Mouse (Mus musculus): ENCODE measurements at regions not wholly inside any gene's neighbourhood (a gene's known extent, or its start where the extent isn't known, plus 50 kb on each side); places are given as distances from the start of the nearest gene placed in this dataset.

GRCm38 (mm10) chr16:37459533-37459890 lies 74.8 kb upstream of the Stxbp5l start:
- no peak for DNase-seq

GRCm38 (mm10) chr16:37458592-37459532 lies 74.1 kb upstream of the Stxbp5l start:
- peak; percentile 82 for DNase-seq

- DNase-seq = no peak
Observed at GRCm38 (mm10) chr16:37455971-37456370, 71.2 kb upstream of the Stxbp5l start.

GRCm38 (mm10) chr16:37449846-37450245 lies 65.1 kb upstream of the Stxbp5l start:
- DNase-seq = peak; percentile 81

- no peak for DNase-seq
Observed at GRCm38 (mm10) chr16:37445756-37446155, 61.0 kb upstream of the Stxbp5l start.

- DNase-seq = peak; percentile 99
Observed at GRCm38 (mm10) chr16:37442936-37443335, 58.2 kb upstream of the Stxbp5l start.

GRCm38 (mm10) chr16:37442481-37442880 lies 57.7 kb upstream of the Stxbp5l start:
- DNase-seq = peak; percentile 93

- DNase-seq = peak; percentile 56
Observed at GRCm38 (mm10) chr16:37440628-37441164, 55.9 kb upstream of the Stxbp5l start.

Measured in cerebellum, adult 9-11 months (tissue).